Mouse (Mus musculus) stomach, embryonic 15.5 days (tissue): ENCODE results near the gene Gm20388. TPM values are rescaled to one million over a fixed set of nuclear protein-coding genes. Genes with fewer than 3 reads are reported as not detected.

Experiments
- ATAC-seq: fragments of 200-750 bp; cut with Nextera tagmentation; 2 replicates; pipeline ENCODE4 v1.8.0; 2017; ENCODE audit warnings: low read depth, moderate number of reproducible peaks, moderate TSS enrichment; ENCODE audit not compliant: insufficient read depth, low FRiP score
- H3K27ac ChIP-seq: fragments of 300-500 bp; sonication (generic); 2 replicates; pipeline ENCODE4 v1.5.1; 2015; ENCODE audit warnings: mild to moderate bottlenecking, inconsistent platforms
- H3K27me3 ChIP-seq: fragments of 300-500 bp; sonication (generic); replicated peaks from 2 replicates; pipeline ENCODE4 v1.6.1; 2015; ENCODE audit warnings: inconsistent platforms
- H3K36me3 ChIP-seq: fragments of 300-500 bp; sonication (generic); 2 replicates; pipeline ENCODE4 v1.6.1; 2015; ENCODE audit warnings: inconsistent platforms
- H3K4me1 ChIP-seq: fragments of 300-500 bp; sonication (generic); 2 replicates; pipeline ENCODE4 v1.6.1; 2015; ENCODE audit warnings: inconsistent platforms
- H3K4me2 ChIP-seq: fragments of 300-500 bp; sonication (generic); 2 replicates; pipeline ENCODE4 v1.6.1; 2015; ENCODE audit warnings: mild to moderate bottlenecking, inconsistent platforms
- H3K4me3 ChIP-seq: fragments of 300-500 bp; sonication (generic); replicated peaks from 2 replicates; pipeline ENCODE4 v1.5.1; 2015; ENCODE audit warnings: inconsistent platforms
- H3K9ac ChIP-seq: fragments of 300-500 bp; sonication (generic); 2 replicates; pipeline ENCODE4 v1.6.1; 2015; ENCODE audit warnings: inconsistent platforms
- H3K9me3 ChIP-seq: fragments of 300-500 bp; sonication (generic); 2 replicates; pipeline ENCODE4 v1.6.1; 2016; ENCODE audit warnings: inconsistent platforms
- WGBS: fragments of 180-500 bp; shearing (Covaris S2); methylation state at CpG from one replicate; pipeline ENCODE4 v1.1.7; 2015; 5-methylcytosine and 5-hydroxymethylcytosine counted together
- polyA plus RNA-seq: library from polyadenylated mRNA; unstranded; fragments of >200 nt; fragmentation: Nextera tagmentation; extraction: Ambion mirVana; gene quantifications from 2 replicates; pipeline ENCODE4 v1.2.1, GENCODE M21; 2015

The Gm20388 gene
- polyA plus RNA-seq, 1 experiment from 2014 or later, result not detected

GRCm38 (mm10) chr8:121934923-121935322 is 2024.3 kb downstream of the Gm20388 start:
- H3K4me2 ChIP-seq, result no peak overlapping the region
- peaks cover 10% of the 10 kb centered on the region; the same call in 1 of the 2 replicates for H3K4me1 ChIP-seq
- no peaks in the 10 kb centered on the region for H3K9me3 ChIP-seq
- no peak overlapping the region for H3K27ac ChIP-seq
- H3K9ac ChIP-seq, result no peak overlapping the region
- H3K36me3 ChIP-seq, result no peaks in the 10 kb centered on the region
- ATAC-seq, result no peak
- H3K4me3 ChIP-seq, result no peak overlapping the region
- H3K27me3 ChIP-seq, result no peaks in the 10 kb centered on the region

- Histone ChIP-seq H3K36me3 (no peaks in the 10 kb centered on the region), H3K4me2 (no peak overlapping the region), H3K9me3 (no peaks in the 10 kb centered on the region), H3K27me3 (no peaks in the 10 kb centered on the region), H3K4me3 (no peak overlapping the region), H3K4me1 (peaks cover 10% of the 10 kb centered on the region; the same call in 1 of the 2 replicates), H3K9ac (no peak overlapping the region), H3K27ac (no peak overlapping the region)
- ATAC-seq, result no peak
- 46% methylated on average over 12 of the region's 12 CpGs for WGBS
Measured at GRCm38 (mm10) chr8:121935341-121936294, 2025.0 kb downstream of the Gm20388 start.

GRCm38 (mm10) chr8:121936391-121936790 is 2025.8 kb downstream of the Gm20388 start:
- Histone ChIP-seq H3K9me3 (no peaks in the 10 kb centered on the region), H3K27me3 (no peaks in the 10 kb centered on the region), H3K4me2 (no peak overlapping the region), H3K9ac (no peak overlapping the region), H3K4me3 (no peak overlapping the region), H3K36me3 (no peaks in the 10 kb centered on the region), H3K27ac (no peak overlapping the region), H3K4me1 (peaks cover 10% of the 10 kb centered on the region; the same call in 1 of the 2 replicates)
- ATAC-seq, result no peak
- WGBS, result 43% methylated on average over 14 of the region's 14 CpGs

- ATAC-seq, result no peak
- Histone ChIP-seq H3K36me3 (no peaks in the 10 kb centered on the region), H3K4me1 (peaks cover 10% of the 10 kb centered on the region; the same call in 1 of the 2 replicates), H3K4me3 (no peak overlapping the region), H3K9me3 (no peaks in the 10 kb centered on the region), H3K27ac (no peak overlapping the region), H3K27me3 (no peaks in the 10 kb centered on the region), H3K4me2 (no peak overlapping the region), H3K9ac (no peak overlapping the region)
- 81% methylated on average over 7 of the region's 7 CpGs for WGBS
Measured at GRCm38 (mm10) chr8:121938732-121939131, 2028.1 kb downstream of the Gm20388 start.

GRCm38 (mm10) chr8:121943057-121943540 is 2032.5 kb downstream of the Gm20388 start:
- Histone ChIP-seq H3K36me3 (no peaks in the 10 kb centered on the region), H3K27ac (no peak overlapping the region), H3K27me3 (no peaks in the 10 kb centered on the region), H3K4me1 (peaks cover 10% of the 10 kb centered on the region), H3K9ac (no peak overlapping the region), H3K9me3 (no peaks in the 10 kb centered on the region), H3K4me2 (no peak overlapping the region), H3K4me3 (no peak overlapping the region)
- no peak for ATAC-seq
- 24% methylated on average over 2 of the region's 2 CpGs for WGBS

GRCm38 (mm10) chr8:121943716-121944115 is 2033.1 kb downstream of the Gm20388 start:
- H3K36me3 ChIP-seq, result no peaks in the 10 kb centered on the region
- ATAC-seq, result no peak
- no peak overlapping the region for H3K4me3 ChIP-seq
- peaks cover 16% of the 10 kb centered on the region for H3K4me1 ChIP-seq
- H3K9me3 ChIP-seq, result no peaks in the 10 kb centered on the region
- H3K4me2 ChIP-seq, result no peak overlapping the region
- no peak overlapping the region for H3K27ac ChIP-seq
- 75% methylated on average over 8 of the region's 8 CpGs for WGBS
- no peaks in the 10 kb centered on the region for H3K27me3 ChIP-seq
- H3K9ac ChIP-seq, result no peak overlapping the region

- Histone ChIP-seq H3K9ac (no peak within 1 kb of the TSS), H3K36me3 (no peaks in the 10 kb centered on the region), H3K27me3 (no peaks in the 10 kb centered on the region), H3K4me3 (no peak within 1 kb of the TSS), H3K9me3 (no peaks in the 10 kb centered on the region), H3K4me1 (peaks cover 23% of the 10 kb centered on the region), H3K27ac (no peak within 1 kb of the TSS), H3K4me2 (no peak within 1 kb of the TSS)
- no peak for ATAC-seq
Measured at GRCm38 (mm10) chr8:121944831-121945230, 2034.2 kb downstream of the Gm20388 start, which contains the start of gene Car5a. Gene Car5a (minus strand): TSS chr8:121944904.

- Histone ChIP-seq H3K4me3 (no peak overlapping the region), H3K36me3 (no peaks in the 10 kb centered on the region), H3K27ac (no peak overlapping the region), H3K9ac (no peak overlapping the region), H3K4me2 (no peak overlapping the region), H3K9me3 (no peaks in the 10 kb centered on the region), H3K4me1 (peaks cover 23% of the 10 kb centered on the region), H3K27me3 (no peaks in the 10 kb centered on the region)
- ATAC-seq, result no peak
- 85% methylated on average over 7 of the region's 7 CpGs for WGBS
Measured at GRCm38 (mm10) chr8:121946351-121946750, 2035.7 kb downstream of the Gm20388 start.

- Histone ChIP-seq H3K4me3 (peak overlapping the region; percentile 30), H3K9ac (peak overlapping the region; percentile 20; the same call in 1 of the 2 replicates), H3K9me3 (no peaks in the 10 kb centered on the region), H3K27ac (peak overlapping the region; percentile 92), H3K27me3 (no peaks in the 10 kb centered on the region), H3K36me3 (no peaks in the 10 kb centered on the region), H3K4me1 (peaks cover 28% of the 10 kb centered on the region), H3K4me2 (peak overlapping the region; percentile 64)
- WGBS, result 28% methylated on average over 18 of the region's 19 CpGs
- no peak for ATAC-seq
Measured at GRCm38 (mm10) chr8:121947047-121947752, 2036.6 kb downstream of the Gm20388 start.

- under 1% methylated on average over 18 of the region's 18 CpGs for WGBS
- no peaks in the 10 kb centered on the region for H3K9me3 ChIP-seq
- peak overlapping the region; percentile 92 for H3K27ac ChIP-seq
- peak overlapping the region; percentile 20; the same call in 1 of the 2 replicates for H3K9ac ChIP-seq
- peak; percentile 53 for ATAC-seq
- H3K4me1 ChIP-seq, result peaks cover 34% of the 10 kb centered on the region
- peak overlapping the region; percentile 30 for H3K4me3 ChIP-seq
- H3K4me2 ChIP-seq, result peak overlapping the region; percentile 64
- no peaks in the 10 kb centered on the region for H3K36me3 ChIP-seq
- H3K27me3 ChIP-seq, result no peaks in the 10 kb centered on the region
Measured at GRCm38 (mm10) chr8:121947753-121948141, 2037.1 kb downstream of the Gm20388 start.

GRCm38 (mm10) chr8:121948321-121949145 is 2037.9 kb downstream of the Gm20388 start:
- WGBS, result 52% methylated on average over 19 of the region's 19 CpGs
- Histone ChIP-seq H3K4me1 (peaks cover 36% of the 10 kb centered on the region), H3K4me2 (peak overlapping the region; percentile 64), H3K9ac (no peak overlapping the region), H3K4me3 (peak overlapping the region; percentile 30), H3K27ac (peak overlapping the region; percentile 92), H3K36me3 (no peaks in the 10 kb centered on the region), H3K9me3 (no peaks in the 10 kb centered on the region), H3K27me3 (no peaks in the 10 kb centered on the region)
- no peak for ATAC-seq
